Mouse (Mus musculus) G1E (cell line): ENCODE measurements at regions not wholly inside any gene's neighbourhood (a gene's known extent, or its start where the extent isn't known, plus 50 kb on each side); places are given as distances from the start of the nearest gene placed in this dataset.

ENCODE experiments used
- CTCF ChIP-seq: IDR thresholded peaks from 2 replicates; pipeline ENCODE4 v1.5.1; 2012; ENCODE audit warnings: low read depth, low read length, inconsistent platforms, mixed read lengths
- GATA1 ChIP-seq: IDR thresholded peaks from 2 replicates; pipeline ENCODE4 v1.6.1; 2012; ENCODE audit warnings: borderline replicate concordance, low read length, inconsistent platforms, mixed read lengths
- TAL1 ChIP-seq: conservative IDR thresholded peaks from 2 replicates; pipeline ENCODE4 v1.6.1; 2012; ENCODE audit warnings: low read depth, low read length, inconsistent platforms, mixed read lengths

GRCm38 (mm10) chr2:137457061-137457753, 340.8 kb upstream of the Jag1 start:
- TF ChIP-seq CTCF (no peak), TAL1 (no peak), GATA1 (no peak)
